Mouse (Mus musculus) heart, postnatal 14 days (tissue): ENCODE measurements around the gene Rps10. TPM values are rescaled to one million over a fixed set of nuclear protein-coding genes. Genes with fewer than 3 reads are reported as not detected.

Source experiments
- DNase-seq, 2 experiments: peaks; one replicate each; pipeline ENCODE4 v3.0.0; 2021 to 2022
- intact Hi-C: fragments of 180-260 bp; cut with DNase I; formaldehyde crosslinking; loops from one replicate; pipeline ENCODE4 v1.15.1; 2025
- long read RNA-seq, 2 experiments: library from polyadenylated mRNA; stranded (forward); transcript quantifications; one replicate each; pipeline ENCODE4 v2.0.0; 2021
- total RNA-seq, 2 experiments: library from RNA; stranded (reverse); gene quantifications; 2 replicates each; pipeline ENCODE4 v1.2.3; 2021

The Rps10 gene
- 100 to 1,000 TPM; 542 to 580 TPM for total RNA-seq
- long read RNA-seq, experiment 1, transcript Rps10-203 (6 exons, 887 nt): major isoform, 48 of 55 reads
- long read RNA-seq, experiment 1, partial matches to known transcripts: 3 of 55 reads
- long read RNA-seq, experiment 1, other reads (novel, unspliced or antisense): 1 of 55 reads
- long read RNA-seq, experiment 2, transcript Rps10-203 (6 exons, 887 nt): major isoform, 36 of 41 reads
- long read RNA-seq, experiment 2, partial matches to known transcripts: 1 of 41 reads
- long read RNA-seq, experiment 2, other reads (novel, unspliced or antisense): 1 of 41 reads

- intact Hi-C loops: loop anchor here (10.0 kb wide), 1 partner anchor 432 kb away; the partner anchor contains the start of gene Lemd2
- no peak for DNase-seq
Measured at GRCm38 (mm10) chr17:27636132-27637020, at the start of gene Rps10. Gene Rps10 (minus strand): TSS chr17:27636669.

- intact Hi-C loops: no loop called here
- no peak for DNase-seq
Measured at GRCm38 (mm10) chr17:27685550-27685913, 49.1 kb upstream of the Rps10 start.

GRCm38 (mm10) chr17:27684886-27685549 is 48.5 kb upstream of the Rps10 start:
- DNase-seq: peak; percentile 19 to 53
- intact Hi-C loops: no loop called here

GRCm38 (mm10) chr17:27678924-27679813 is 42.7 kb upstream of the Rps10 start:
- DNase-seq: no peak
- intact Hi-C loops: no loop called here

GRCm38 (mm10) chr17:27677756-27678155 is 41.3 kb upstream of the Rps10 start:
- DNase-seq: no peak
- intact Hi-C loops: no loop called here

GRCm38 (mm10) chr17:27676270-27676669 is 39.8 kb upstream of the Rps10 start:
- intact Hi-C loops: no loop called here
- no peak for DNase-seq

GRCm38 (mm10) chr17:27675453-27675852 is 39.0 kb upstream of the Rps10 start:
- no peak for DNase-seq
- intact Hi-C loops: no loop called here

GRCm38 (mm10) chr17:27673945-27674344 is 37.5 kb upstream of the Rps10 start:
- no peak for DNase-seq
- intact Hi-C loops: no loop called here

- intact Hi-C loops: no loop called here
- no peak for DNase-seq
Measured at GRCm38 (mm10) chr17:27671720-27672119, 35.3 kb upstream of the Rps10 start.

- intact Hi-C loops: no loop called here
- no peak for DNase-seq
Measured at GRCm38 (mm10) chr17:27658767-27659166, 22.3 kb upstream of the Rps10 start.

GRCm38 (mm10) chr17:27657123-27657522 is 20.7 kb upstream of the Rps10 start:
- DNase-seq: no peak
- intact Hi-C loops: no loop called here

GRCm38 (mm10) chr17:27656414-27656813 is 19.9 kb upstream of the Rps10 start:
- intact Hi-C loops: no loop called here
- DNase-seq: no peak

- DNase-seq: no peak
- intact Hi-C loops: no loop called here
Measured at GRCm38 (mm10) chr17:27656011-27656399, 19.5 kb upstream of the Rps10 start.

GRCm38 (mm10) chr17:27655089-27656010 is 18.9 kb upstream of the Rps10 start, which contains the start of gene Pacsin1:
Gene Pacsin1 (plus strand): TSS chr17:27655509.
- DNase-seq: peak; percentile 25 to 33

GRCm38 (mm10) chr17:27653253-27653959 is 16.9 kb upstream of the Rps10 start:
- no peak for DNase-seq
- intact Hi-C loops: loop anchor here (5.0 kb wide), 2 partner anchors 109 to 419 kb away; no protein-coding TSS in a partner anchor

More at GRCm38 (mm10) chr17:27655089-27656010, 18.9 kb upstream of the Rps10 start, which contains the start of gene Pacsin1:
- intact Hi-C loops: no loop called here

- no peak for DNase-seq
- intact Hi-C loops: loop anchor here (5.0 kb wide), 2 partner anchors 110 to 420 kb away; no protein-coding TSS in a partner anchor
Measured at GRCm38 (mm10) chr17:27652046-27652790, 15.7 kb upstream of the Rps10 start.

GRCm38 (mm10) chr17:27650586-27650985 is 14.1 kb upstream of the Rps10 start:
- intact Hi-C loops: loop anchor here (5.0 kb wide), 2 partner anchors 112 to 422 kb away; no protein-coding TSS in a partner anchor
- DNase-seq: no peak
